8 mouse cellular contexts compared by ENCODE assay signal in genomic region chr16:95964427-95965023, GRCm38 (mm10). TPM values are rescaled to one million over a fixed set of nuclear protein-coding genes. Genes with fewer than 3 reads are reported as not detected.
DNase-seq lines count a peak whose midpoint lies in the region; ATAC-seq and TF ChIP-seq lines count a peak whose summit lies in the region.

No protein-coding gene starts in this region.

- no peaks in the 10 kb centered on the region for H3K4me1 ChIP-seq in forebrain, embryonic 14.5 days (ENCODE audit: control insufficient read depth, insufficient read depth, low read length)
- H3K4me1 ChIP-seq in forebrain, embryonic 13.5 days = no peaks in the 10 kb centered on the region
- no peaks in the 10 kb centered on the region for H3K4me1 ChIP-seq in midbrain, embryonic 14.5 days (ENCODE audit: control insufficient read depth, insufficient read depth, low read length)
- no peaks in the 10 kb centered on the region for H3K4me1 ChIP-seq in midbrain, embryonic 13.5 days (replicated peaks)
- H3K4me1 ChIP-seq in heart, postnatal 0 days (ENCODE audit: control insufficient read depth, insufficient read depth) = no peaks in the 10 kb centered on the region
- no peaks in the 10 kb centered on the region for H3K4me1 ChIP-seq in forebrain, embryonic 11.5 days (replicated peaks; ENCODE audit: control insufficient read depth, insufficient read depth, low read length)

- ATAC-seq in forebrain, embryonic 14.5 days = no peak
- no peak for ATAC-seq in forebrain, embryonic 13.5 days
- ATAC-seq in midbrain, embryonic 14.5 days (ENCODE audit: low FRiP score, low TSS enrichment) = no peak
- ATAC-seq in midbrain, embryonic 13.5 days = no peak
- ATAC-seq in heart, postnatal 0 days (ENCODE audit: insufficient read depth, low read depth) = no peak
- no peak for ATAC-seq in forebrain, embryonic 11.5 days (replicated peaks; ENCODE audit: low FRiP score)

- H3K9ac ChIP-seq in forebrain, embryonic 14.5 days (ENCODE audit: low read length) = no peak overlapping the region
- H3K9ac ChIP-seq in forebrain, embryonic 13.5 days = no peak overlapping the region
- no peak overlapping the region for H3K9ac ChIP-seq in midbrain, embryonic 14.5 days (replicated peaks; ENCODE audit: low read length)
- H3K9ac ChIP-seq in midbrain, embryonic 13.5 days (replicated peaks) = no peak overlapping the region
- no peak overlapping the region for H3K9ac ChIP-seq in heart, postnatal 0 days (replicated peaks; ENCODE audit: low read depth, low read length)
- no peak overlapping the region for H3K9ac ChIP-seq in forebrain, embryonic 11.5 days (ENCODE audit: low read length)

- H3K4me2 ChIP-seq in forebrain, embryonic 14.5 days (ENCODE audit: low read length) = no peak overlapping the region
- H3K4me2 ChIP-seq in forebrain, embryonic 13.5 days = no peak overlapping the region
- no peak overlapping the region for H3K4me2 ChIP-seq in midbrain, embryonic 14.5 days (ENCODE audit: low read length)
- H3K4me2 ChIP-seq in midbrain, embryonic 13.5 days (replicated peaks) = no peak overlapping the region
- H3K4me2 ChIP-seq in heart, postnatal 0 days (ENCODE audit: low read depth, low read length) = peak overlapping the region; percentile 43; the same call in 1 of the 2 replicates
- H3K4me2 ChIP-seq in forebrain, embryonic 11.5 days (ENCODE audit: low read depth, low read length, severe bottlenecking) = no peak overlapping the region

- H3K9me3 ChIP-seq in forebrain, embryonic 14.5 days (replicated peaks; ENCODE audit: control insufficient read depth, low read length) = no peaks in the 10 kb centered on the region
- H3K9me3 ChIP-seq in forebrain, embryonic 13.5 days (replicated peaks) = no peaks in the 10 kb centered on the region
- H3K9me3 ChIP-seq in midbrain, embryonic 14.5 days (ENCODE audit: control insufficient read depth, low read length) = no peaks in the 10 kb centered on the region
- no peaks in the 10 kb centered on the region for H3K9me3 ChIP-seq in midbrain, embryonic 13.5 days
- H3K9me3 ChIP-seq in heart, postnatal 0 days (replicated peaks; ENCODE audit: control insufficient read depth, low read length) = no peaks in the 10 kb centered on the region
- H3K9me3 ChIP-seq in forebrain, embryonic 11.5 days (ENCODE audit: control insufficient read depth, low read length) = no peaks in the 10 kb centered on the region

- DNase-seq in forebrain, embryonic 14.5 days (ENCODE audit: low spot score) = peak; percentile 69
- peak; percentile 81 for DNase-seq in midbrain, embryonic 14.5 days
- peak; percentile 8 for DNase-seq in c-Kit-negative CD71-positive TER-119-positive erythroid progenitor cells, embryonic 14.5 days (ENCODE audit: low read depth, low spot score)
- peak; percentile 34 for DNase-seq in heart, postnatal 0 days (ENCODE audit: low spot score)
- peak; percentile 16 to 41 for DNase-seq in lung, postnatal 4 days
- no peak for DNase-seq in forebrain, embryonic 11.5 days (ENCODE audit: low spot score)

- 59% methylated on average over 11 of the region's 11 CpGs for WGBS in forebrain, embryonic 14.5 days
- WGBS in forebrain, embryonic 13.5 days = 58% methylated on average over 11 of the region's 11 CpGs
- WGBS in midbrain, embryonic 14.5 days = 57% methylated on average over 11 of the region's 11 CpGs
- 60% methylated on average over 11 of the region's 11 CpGs for WGBS in midbrain, embryonic 13.5 days
- 24% methylated on average over 11 of the region's 11 CpGs for whole genome bisulfite sequencing in heart, postnatal 0 days
- WGBS in forebrain, embryonic 11.5 days = 62% methylated on average over 11 of the region's 11 CpGs

- H3K36me3 ChIP-seq in forebrain, embryonic 14.5 days (ENCODE audit: control insufficient read depth, insufficient read depth, low read length) = no peaks in the 10 kb centered on the region
- no peaks in the 10 kb centered on the region for H3K36me3 ChIP-seq in forebrain, embryonic 13.5 days (ENCODE audit: poor library complexity, severe bottlenecking)
- no peaks in the 10 kb centered on the region for H3K36me3 ChIP-seq in midbrain, embryonic 14.5 days (ENCODE audit: control insufficient read depth, insufficient read depth, low read length)
- H3K36me3 ChIP-seq in midbrain, embryonic 13.5 days = no peaks in the 10 kb centered on the region
- no peaks in the 10 kb centered on the region for H3K36me3 ChIP-seq in heart, postnatal 0 days (replicated peaks; ENCODE audit: control insufficient read depth, insufficient read depth, low read length)
- H3K36me3 ChIP-seq in forebrain, embryonic 11.5 days (ENCODE audit: control insufficient read depth, insufficient read depth, low read length) = no peaks in the 10 kb centered on the region

- TF ChIP-seq CTCF in heart, postnatal 0 days (IDR thresholded peaks at IDR 0.05; ENCODE audit: low read depth) = peak; percentile 71

- no peak overlapping the region for H3K4me3 ChIP-seq in forebrain, embryonic 14.5 days (ENCODE audit: low read depth, low read length)
- H3K4me3 ChIP-seq in forebrain, embryonic 13.5 days = no peak overlapping the region
- H3K4me3 ChIP-seq in midbrain, embryonic 14.5 days (replicated peaks; ENCODE audit: low read depth, low read length) = no peak overlapping the region
- H3K4me3 ChIP-seq in midbrain, embryonic 13.5 days (replicated peaks) = no peak overlapping the region
- H3K4me3 ChIP-seq in heart, postnatal 0 days (ENCODE audit: low read depth, low read length) = no peak overlapping the region
- no peak overlapping the region for H3K4me3 ChIP-seq in forebrain, embryonic 11.5 days (ENCODE audit: low read depth, low read length)

- no peak for TF ChIP-seq EP300 in heart, postnatal 0 days (IDR thresholded peaks at IDR 0.05; ENCODE audit: low read depth)

- H3K27me3 ChIP-seq in forebrain, embryonic 14.5 days (replicated peaks; ENCODE audit: control insufficient read depth, insufficient read depth, low read length) = no peaks in the 10 kb centered on the region
- H3K27me3 ChIP-seq in forebrain, embryonic 13.5 days = no peaks in the 10 kb centered on the region
- H3K27me3 ChIP-seq in midbrain, embryonic 14.5 days (ENCODE audit: control insufficient read depth, insufficient read depth, low read length) = no peaks in the 10 kb centered on the region
- H3K27me3 ChIP-seq in midbrain, embryonic 13.5 days = no peaks in the 10 kb centered on the region
- 0 out of 2 replicates have a peak, but pooled peaks cover 5% of the 10 kb centered on the region for H3K27me3 ChIP-seq in heart, postnatal 0 days (ENCODE audit: control insufficient read depth, insufficient read depth, low read length)
- H3K27me3 ChIP-seq in forebrain, embryonic 11.5 days (ENCODE audit: control insufficient read depth, insufficient read depth, low read length) = no peaks in the 10 kb centered on the region

- no peak overlapping the region for H3K27ac ChIP-seq in forebrain, embryonic 14.5 days (ENCODE audit: low read depth, low read length)
- H3K27ac ChIP-seq in forebrain, embryonic 13.5 days = no peak overlapping the region
- no peak overlapping the region for H3K27ac ChIP-seq in midbrain, embryonic 14.5 days (replicated peaks; ENCODE audit: low read depth, low read length)
- no peak overlapping the region for H3K27ac ChIP-seq in midbrain, embryonic 13.5 days
- H3K27ac ChIP-seq in heart, postnatal 0 days (ENCODE audit: low read depth) = no peak overlapping the region
- no peak overlapping the region for H3K27ac ChIP-seq in forebrain, embryonic 11.5 days (ENCODE audit: low read depth, low read length)

RNA-seq across cellular contexts. Expression of gene Psmg1, which starts 26.2 kb away (rescaled TPM):
- polyA plus RNA-seq in forebrain, embryonic 14.5 days (2014; fragmentation: Nextera tagmentation; extraction: Ambion mirVana) = 63.0 and 64.2 TPM in 2 replicates
- 63.0 and 63.5 TPM in 2 replicates for polyA plus RNA-seq in forebrain, embryonic 13.5 days (2015; fragmentation: Nextera tagmentation; extraction: Ambion mirVana)
- 59.8 and 62.4 TPM in 2 replicates for polyA plus RNA-seq in midbrain, embryonic 14.5 days (2014; fragmentation: Nextera tagmentation; extraction: Ambion mirVana)
- polyA plus RNA-seq in midbrain, embryonic 13.5 days (2015; fragmentation: Nextera tagmentation; extraction: Ambion mirVana) = 58.0 and 58.5 TPM in 2 replicates
- 27.4 and 38.9 TPM in 2 replicates for total RNA-seq in heart, postnatal 0 days (2014; rRNA removed; ENCODE audit: low replicate concordance)
- polyA plus RNA-seq in heart, postnatal 0 days (2015; fragmentation: Nextera tagmentation; extraction: Ambion mirVana) = 53.5 and 61.3 TPM in 2 replicates
- 98.2 and 101 TPM in 2 replicates for polyA plus RNA-seq in forebrain, embryonic 11.5 days (2014; fragmentation: Nextera tagmentation; extraction: Ambion mirVana)
